Mouse (Mus musculus) erythroblast, embryonic 14.5 days (primary cell): ENCODE measurements around the gene Vps13c.

Source experiments
- GATA1 ChIP-seq: IDR thresholded peaks from 2 replicates; pipeline ENCODE4 v1.6.1; 2012; ENCODE audit warnings: low read length, inconsistent platforms, mixed read lengths
- TAL1 ChIP-seq: IDR thresholded peaks from 3 replicates; pipeline ENCODE4 v1.6.1; 2012; ENCODE audit warnings: low read length, inconsistent platforms, mixed read lengths

GRCm38 (mm10) chr9:67813665-67814337, 26.4 kb upstream of the Vps13c start:
- no peak for TF ChIP-seq GATA1
- TF ChIP-seq TAL1: no peak
